Mouse (Mus musculus) liver, embryonic 16.5 days (tissue): ENCODE measurements around the gene 1520401A03Rik. TPM values are rescaled to one million over a fixed set of nuclear protein-coding genes. Genes with fewer than 3 reads are reported as not detected.
A peak's percentile ranks its signal among the peaks of the same experiment; 100 is the strongest.

Source experiments
- ATAC-seq: fragments of 200-750 bp; cut with Nextera tagmentation; 2 replicates; pipeline ENCODE4 v1.8.0; 2017; ENCODE audit warnings: low read depth, mild to moderate bottlenecking, moderate number of reproducible peaks, moderate library complexity
- H3K27ac ChIP-seq: fragments of 300-500 bp; sonication (generic); 2 replicates; pipeline ENCODE4 v1.5.1; 2014; ENCODE audit warnings: mild to moderate bottlenecking, low read length
- H3K27me3 ChIP-seq: fragments of 300-500 bp; sonication (generic); 2 replicates; pipeline ENCODE4 v1.6.1; 2014; ENCODE audit warnings: low read depth, low read length, mixed read lengths; ENCODE audit not compliant: control insufficient read depth, insufficient read depth
- H3K36me3 ChIP-seq: fragments of 300-500 bp; sonication (generic); 2 replicates; pipeline ENCODE4 v1.6.1; 2014; ENCODE audit warnings: mild to moderate bottlenecking; ENCODE audit not compliant: control insufficient read depth, insufficient read depth
- H3K4me1 ChIP-seq: fragments of 300-500 bp; sonication (generic); 2 replicates; pipeline ENCODE4 v1.6.1; 2014; ENCODE audit warnings: low read depth, low read length, mixed read lengths; ENCODE audit not compliant: control insufficient read depth
- H3K4me2 ChIP-seq: fragments of 300-500 bp; sonication (generic); 2 replicates; pipeline ENCODE4 v1.6.1; 2014; ENCODE audit warnings: low read depth, low read length, mixed read lengths
- H3K4me3 ChIP-seq: fragments of 300-500 bp; sonication (generic); 2 replicates; pipeline ENCODE4 v1.5.1; 2014; ENCODE audit warnings: low read depth, mild to moderate bottlenecking, low read length
- H3K9ac ChIP-seq: fragments of 300-500 bp; sonication (generic); 2 replicates; pipeline ENCODE4 v1.6.1; 2014; ENCODE audit warnings: low read depth, low read length
- H3K9me3 ChIP-seq: fragments of 300-500 bp; sonication (generic); replicated peaks from 2 replicates; pipeline ENCODE4 v1.6.1; 2016; ENCODE audit warnings: low read length; ENCODE audit not compliant: control insufficient read depth
- WGBS: fragments of 180-500 bp; shearing (Covaris S2); extraction: QIAGEN DNeasy Blood & Tissue Kit; methylation state at CpG from one replicate; pipeline ENCODE4 v1.1.7; 2014; ENCODE audit not compliant: insufficient replicate concordance; 5-methylcytosine and 5-hydroxymethylcytosine counted together
- polyA plus RNA-seq: library from polyadenylated mRNA; unstranded; fragments of >200 nt; fragmentation: Nextera tagmentation; extraction: Ambion mirVana; gene quantifications from 2 replicates; pipeline ENCODE4 v1.2.1, GENCODE M21; 2015

The 1520401A03Rik gene
- polyA plus RNA-seq, 1 experiment from 2014 or later = 0.04 TPM

- Histone ChIP-seq H3K27me3 (peaks cover 2% of the 10 kb centered on the region), H3K4me3 (no peak overlapping the region), H3K4me1 (peaks cover 8% of the 10 kb centered on the region), H3K9ac (no peak overlapping the region), H3K27ac (no peak overlapping the region), H3K4me2 (no peak overlapping the region), H3K36me3 (peaks cover 7% of the 10 kb centered on the region), H3K9me3 (no peaks in the 10 kb centered on the region)
- 83% methylated on average over 7 of the region's 7 CpGs for WGBS
- ATAC-seq = no peak
Observed at GRCm38 (mm10) chr17:23670516-23671074, 52.0 kb downstream of the 1520401A03Rik start.

- H3K4me1 ChIP-seq = peaks cover 3% of the 10 kb centered on the region
- H3K4me3 ChIP-seq = no peak overlapping the region
- H3K4me2 ChIP-seq = no peak overlapping the region
- no peaks in the 10 kb centered on the region for H3K9me3 ChIP-seq
- WGBS = 68% methylated on average over 14 of the region's 14 CpGs
- H3K9ac ChIP-seq = no peak overlapping the region
- H3K27me3 ChIP-seq = peaks cover 23% of the 10 kb centered on the region
- H3K36me3 ChIP-seq = peaks cover 7% of the 10 kb centered on the region
- no peak for ATAC-seq
- H3K27ac ChIP-seq = no peak overlapping the region
Observed at GRCm38 (mm10) chr17:23665511-23665910, 57.1 kb downstream of the 1520401A03Rik start.

GRCm38 (mm10) chr17:23664556-23665021 lies 58.0 kb downstream of the 1520401A03Rik start:
- peaks cover 6% of the 10 kb centered on the region for H3K4me1 ChIP-seq
- H3K4me2 ChIP-seq = no peak overlapping the region
- no peak overlapping the region for H3K4me3 ChIP-seq
- no peak overlapping the region for H3K9ac ChIP-seq
- no peaks in the 10 kb centered on the region for H3K9me3 ChIP-seq
- no peak for ATAC-seq
- WGBS = 18% methylated on average over 5 of the region's 5 CpGs
- no peak overlapping the region for H3K27ac ChIP-seq
- peaks cover 32% of the 10 kb centered on the region for H3K27me3 ChIP-seq
- peaks cover 7% of the 10 kb centered on the region for H3K36me3 ChIP-seq

- no peak for ATAC-seq
- Histone ChIP-seq H3K9me3 (no peaks in the 10 kb centered on the region), H3K4me1 (peaks cover 6% of the 10 kb centered on the region), H3K36me3 (no peaks in the 10 kb centered on the region), H3K27me3 (peaks cover 36% of the 10 kb centered on the region), H3K9ac (no peak overlapping the region), H3K27ac (no peak overlapping the region), H3K4me3 (no peak overlapping the region), H3K4me2 (no peak overlapping the region)
- 1% methylated on average over 9 of the region's 9 CpGs for whole genome bisulfite sequencing
Observed at GRCm38 (mm10) chr17:23661526-23661925, 61.1 kb downstream of the 1520401A03Rik start.

- no peak overlapping the region for H3K9ac ChIP-seq
- whole genome bisulfite sequencing = 2% methylated on average over 14 of the region's 14 CpGs
- no peaks in the 10 kb centered on the region for H3K9me3 ChIP-seq
- H3K27ac ChIP-seq = no peak overlapping the region
- H3K36me3 ChIP-seq = no peaks in the 10 kb centered on the region
- peaks cover 36% of the 10 kb centered on the region for H3K27me3 ChIP-seq
- peak overlapping the region; percentile 25 for H3K4me3 ChIP-seq
- H3K4me1 ChIP-seq = peaks cover 6% of the 10 kb centered on the region
- H3K4me2 ChIP-seq = peak overlapping the region; percentile 37
- no peak for ATAC-seq
Observed at GRCm38 (mm10) chr17:23660876-23661200, 61.7 kb downstream of the 1520401A03Rik start.

GRCm38 (mm10) chr17:23660117-23660875 lies 62.3 kb downstream of the 1520401A03Rik start, which contains the start of gene Bicdl2:
Gene Bicdl2 (plus strand): TSS chr17:23660506.
- 5% methylated on average over 27 of the region's 27 CpGs for WGBS
- no peak for ATAC-seq

GRCm38 (mm10) chr17:23658450-23658849 lies 64.1 kb downstream of the 1520401A03Rik start:
- no peak overlapping the region for H3K4me3 ChIP-seq
- no peaks in the 10 kb centered on the region for H3K36me3 ChIP-seq
- peaks cover 6% of the 10 kb centered on the region for H3K4me1 ChIP-seq
- 46% methylated on average over 3 of the region's 3 CpGs for WGBS
- no peak overlapping the region for H3K4me2 ChIP-seq
- H3K9me3 ChIP-seq = no peaks in the 10 kb centered on the region
- no peak for ATAC-seq
- H3K9ac ChIP-seq = no peak overlapping the region
- peaks cover 36% of the 10 kb centered on the region for H3K27me3 ChIP-seq
- H3K27ac ChIP-seq = no peak overlapping the region

More at GRCm38 (mm10) chr17:23660117-23660875, 62.3 kb downstream of the 1520401A03Rik start, which contains the start of gene Bicdl2:
- H3K36me3 ChIP-seq = no peaks in the 10 kb centered on the region
- peak within 1 kb of the TSS; percentile 37 for H3K4me2 ChIP-seq
- H3K4me1 ChIP-seq = peaks cover 6% of the 10 kb centered on the region
- no peak within 1 kb of the TSS for H3K9ac ChIP-seq
- H3K27ac ChIP-seq = no peak within 1 kb of the TSS
- H3K27me3 ChIP-seq = peaks cover 36% of the 10 kb centered on the region
- H3K4me3 ChIP-seq = peak within 1 kb of the TSS; percentile 25
- no peaks in the 10 kb centered on the region for H3K9me3 ChIP-seq
